Mouse (Mus musculus): Measurements from ENCODE around the gene Rragd. TPM values are rescaled to one million over a fixed set of nuclear protein-coding genes. Genes with fewer than 3 reads are reported as not detected.

Rragd gene
- polyA plus RNA-seq, 1 experiment = 4.9 TPM

- Histone ChIP-seq H3K79me3 (ENCODE audit: low read depth) (no peaks in the 10 kb centered on the region), H3K79me2 (ENCODE audit: control insufficient read depth, insufficient read depth) (no peaks in the 10 kb centered on the region), H3ac (ENCODE audit: control insufficient read depth, insufficient read length, low read depth) (no peak overlapping the region), H3K27me3 (ENCODE audit: control insufficient read depth, insufficient read depth, insufficient read length) (no peaks in the 10 kb centered on the region), H3K4me3 (ENCODE audit: insufficient read depth, poor library complexity, severe bottlenecking) (no peak overlapping the region), H3K36me3 (ENCODE audit: control insufficient read depth, insufficient read depth) (no peaks in the 10 kb centered on the region)
- TF ChIP-seq CTCF (IDR thresholded peaks at IDR 0.05; ENCODE audit: control insufficient read depth, insufficient read depth, insufficient read length) = no peak
- TF ChIP-seq MYOG (IDR thresholded peaks at IDR 0.05; ENCODE audit: control insufficient read depth, extremely low read depth, insufficient read length) = no peak
- TF ChIP-seq MYOD1 (IDR thresholded peaks at IDR 0.05; ENCODE audit: control insufficient read depth, insufficient read length, low read depth) = no peak
- no peak for TF ChIP-seq CEBPB (IDR thresholded peaks at IDR 0.05; ENCODE audit: low read depth)
- TF ChIP-seq USF1 (IDR thresholded peaks at IDR 0.05; ENCODE audit: low read depth) = no peak
- no peak for TF ChIP-seq MAX (IDR thresholded peaks at IDR 0.05)
- TF ChIP-seq FOSL1 (IDR thresholded peaks at IDR 0.05; ENCODE audit: insufficient read depth, low read length, poor library complexity, severe bottlenecking) = no peak
Observed at GRCm38 (mm10) chr4:33071337-33071736, 88.5 kb downstream of the Rragd start.

Other genes with a start within 250 kb of the Rragd start
- gene Lyrm2, start 182.8 kb upstream of the Rragd start, polyA plus RNA-seq (2012; fragmentation: generic; extraction: Trizol) = 27.0 TPM
- gene Ankrd6, start 32.2 kb upstream of the Rragd start, polyA plus RNA-seq (2012; fragmentation: generic; extraction: Trizol) = 0.63 TPM
- 42.7 TPM for gene Ube2j1, start 48.4 kb downstream of the Rragd start, polyA plus RNA-seq (2012; fragmentation: generic; extraction: Trizol)
- 0.11 TPM for gene Gabrr2, start 80.0 kb downstream of the Rragd start, polyA plus RNA-seq (2012; fragmentation: generic; extraction: Trizol)
- gene Gabrr1, start 149.5 kb downstream of the Rragd start, polyA plus RNA-seq (2012; fragmentation: generic; extraction: Trizol) = 0.01 TPM
- gene Pm20d2, start 206.7 kb downstream of the Rragd start, polyA plus RNA-seq (2012; fragmentation: generic; extraction: Trizol) = not detected
- gene Srsf12, start 226.0 kb downstream of the Rragd start, polyA plus RNA-seq (2012; fragmentation: generic; extraction: Trizol) = not detected

Measured in C2C12 (cell line).